Mouse (Mus musculus) 3134 (cell line): ENCODE data around the gene Ebi3.

Experiments
- DNase-seq: peaks from one replicate; pipeline ENCODE4 v3.0.0-alpha.2; 2011; ENCODE audit warnings: low spot score; ENCODE audit not compliant: insufficient read length; ENCODE audit errors: extremely low read depth

Ebi3 gene

DNA sequence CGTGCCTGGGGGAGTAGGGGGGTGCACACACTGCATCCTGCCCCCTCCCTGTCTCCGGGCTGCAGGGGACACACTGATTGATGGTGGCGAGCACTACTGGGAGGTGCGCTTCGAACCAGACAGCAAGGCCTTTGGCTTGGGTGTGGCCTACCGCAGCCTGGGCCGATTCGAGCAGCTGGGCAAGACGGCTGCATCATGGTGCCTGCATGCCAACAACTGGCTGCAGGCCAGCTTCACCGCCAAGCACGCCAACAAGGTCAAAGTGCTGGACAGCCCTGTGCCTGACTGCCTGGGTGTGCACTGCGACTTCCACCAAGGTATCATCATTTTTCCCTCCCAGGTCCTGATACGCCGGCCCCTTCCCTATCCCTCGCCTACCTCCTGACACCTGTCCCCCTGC, 43.6 kb downstream of the Ebi3 start:
- peak; percentile 66 for DNase-seq

- DNase-seq = no peak
Observed at GRCm38 (mm10) chr17:55999794-56000499, 47.5 kb downstream of the Ebi3 start.

GRCm38 (mm10) chr17:56003000-56003399, 50.6 kb downstream of the Ebi3 start:
- DNase-seq = no peak

DNA sequence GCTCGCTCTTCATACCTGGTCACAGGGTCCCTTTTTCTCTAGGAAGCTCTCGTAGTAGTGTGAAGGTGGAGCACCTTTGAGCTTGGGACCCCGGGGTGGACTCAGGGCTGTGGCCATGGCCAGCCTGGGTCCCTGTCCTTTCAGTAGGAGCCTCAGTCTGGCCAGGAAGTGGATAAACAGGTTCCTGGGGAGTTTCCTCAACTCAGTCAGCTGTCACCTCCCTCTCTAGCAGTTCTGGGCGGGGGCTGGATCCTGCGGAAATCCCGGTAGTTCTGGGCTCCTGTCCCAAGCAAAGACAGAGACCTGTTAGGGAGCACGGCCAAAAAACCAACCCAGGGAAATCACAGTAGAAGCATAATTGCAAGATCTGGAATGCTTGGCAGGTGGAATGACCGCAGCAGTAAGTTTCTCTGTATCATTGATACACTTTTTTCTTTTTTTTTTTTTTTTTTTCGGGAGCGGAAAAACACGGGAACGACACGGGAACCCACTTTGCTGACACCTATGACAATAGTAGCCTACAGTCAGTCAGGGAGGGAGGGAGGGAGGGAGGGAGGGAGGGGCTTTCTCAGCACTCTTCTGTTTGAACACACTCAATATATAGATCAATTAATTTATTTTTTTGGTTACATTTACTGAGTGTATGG, 53.1 kb downstream of the Ebi3 start, which contains the start of the genes Stap2 and Mpnd:
Gene Stap2 (minus strand): TSS at position 170 of the 647 bp plus-strand sequence.
Gene Mpnd (plus strand): TSS at position 297 of the 647 bp plus-strand sequence.
- DNase-seq = peak; percentile 80
